Mouse (Mus musculus): ENCODE results near the gene Slc6a20a. TPM values are rescaled to one million over a fixed set of nuclear protein-coding genes. Genes with fewer than 3 reads are reported as not detected.

The Slc6a20a gene
- total RNA-seq (2023) = not detected in 4 replicates

GRCm38 (mm10) chr9:123678327-123679105, at the start of gene Slc6a20a, which contains the start of gene Ccr9:
Gene Slc6a20a (minus strand): TSS chr9:123678885.
Gene Ccr9 (plus strand): TSS chr9:123678439.

GRCm38 (mm10) chr9:123717186-123718008, 38.7 kb upstream of the Slc6a20a start, which contains the start of gene Lztfl1:
Gene Lztfl1 (minus strand): TSS chr9:123717697.

GRCm38 (mm10) chr9:123632281-123632680, 46.4 kb downstream of the Slc6a20a start, which contains the start of gene Slc6a20b:
Gene Slc6a20b (minus strand): TSS chr9:123632565.

Other genes with a start within 250 kb of the Slc6a20a start
- 134 to 158 TPM (median 145 TPM) in 4 replicates for gene Limd1, start 200.2 kb downstream of the Slc6a20a start, total RNA-seq (2023)
- gene Sacm1l, start 149.1 kb downstream of the Slc6a20a start, total RNA-seq (2023) = 21.1 to 28.2 TPM (median 23.9 TPM) in 4 replicates
- not detected in 4 replicates for gene Slc6a20b, start 46.3 kb downstream of the Slc6a20a start, total RNA-seq (2023)
- gene Ccr9, start 446 bp downstream of the Slc6a20a start, total RNA-seq (2023) = 0.78 to 1.0 TPM (median 1.0 TPM) in 4 replicates
- gene Lztfl1, start 38.8 kb upstream of the Slc6a20a start, total RNA-seq (2023) = 270 to 295 TPM (median 292 TPM) in 4 replicates
- not detected in 4 replicates for gene Cxcr6, start 127.6 kb upstream of the Slc6a20a start, total RNA-seq (2023)
- gene Fyco1, start 173.0 kb upstream of the Slc6a20a start, total RNA-seq (2023) = 35.9 to 45.9 TPM (median 41.4 TPM) in 4 replicates
- 0.12 to 0.18 TPM (median 0.13 TPM) in 3 of 4 replicates, not detected in the other for gene Xcr1, start 183.1 kb upstream of the Slc6a20a start, total RNA-seq (2023)